Mouse (Mus musculus) E14TG2a.4 (cell line): Measurements from ENCODE around the gene Gar1.

ENCODE experiments used
- CTCF ChIP-seq: conservative IDR thresholded peaks from 2 replicates; pipeline ENCODE4 v1.5.1; 2014; ENCODE audit warnings: low read length
- NANOG ChIP-seq: IDR thresholded peaks from 2 replicates; pipeline ENCODE4 v1.6.1; 2014; ENCODE audit warnings: borderline replicate concordance, low read length, mixed read lengths
- POU5F1 ChIP-seq: IDR thresholded peaks from 2 replicates; pipeline ENCODE4 v1.6.1; 2014; ENCODE audit warnings: low read length, borderline replicate concordance

- TF ChIP-seq CTCF (no peak), POU5F1 (no peak), NANOG (no peak)
Observed at GRCm38 (mm10) chr3:129799011-129799410, 32.2 kb downstream of the Gar1 start.
